Mouse (Mus musculus): ENCODE results near the gene Arap1.
A peak's percentile ranks its signal among the peaks of the same experiment; 100 is the strongest.

Arap1 gene

DNA sequence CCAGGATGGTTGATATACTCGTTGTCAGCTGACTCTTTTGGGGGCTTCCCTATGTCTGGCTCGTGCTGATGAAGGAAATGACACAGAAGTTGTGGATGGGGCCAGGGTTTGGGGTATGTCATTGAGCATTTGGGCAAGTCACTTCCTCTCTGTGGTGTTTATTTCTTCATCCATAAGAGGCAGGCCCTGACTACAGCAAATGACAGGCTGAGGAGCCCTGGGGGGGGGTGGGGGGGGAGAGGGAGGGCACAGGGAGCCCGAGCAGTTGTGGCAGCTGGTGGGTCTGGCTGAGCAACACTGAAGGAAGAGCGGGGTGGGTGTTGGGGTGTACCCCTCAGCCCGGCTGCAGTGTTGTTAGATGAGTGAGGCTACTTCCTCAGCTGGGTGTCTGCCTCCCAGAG is 14.9 kb downstream of the Arap1 start:
- DNase-seq (ENCODE audit: low spot score in 2 of 2): no peak

DNA sequence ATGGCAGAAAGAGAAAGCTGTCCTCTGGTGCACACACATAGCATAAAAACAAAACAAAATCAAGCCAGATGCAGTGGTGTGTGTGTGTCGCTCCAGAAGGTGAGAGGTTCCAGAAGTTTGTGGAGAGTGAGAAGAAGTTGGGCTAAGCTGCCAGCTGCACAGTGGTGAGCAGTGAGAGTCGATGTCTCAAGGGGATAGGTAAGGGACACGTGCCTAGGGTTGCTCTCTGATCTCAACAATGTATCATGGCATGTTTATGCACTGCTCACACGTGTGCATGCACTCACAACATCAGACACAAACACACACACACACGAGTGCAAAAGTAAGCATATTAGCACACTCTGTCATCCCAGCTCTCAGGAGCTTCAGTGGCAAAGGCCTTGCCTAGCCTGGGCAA is 16.0 kb downstream of the Arap1 start:
- no peak for DNase-seq (ENCODE audit: low spot score in 2 of 2)

GRCm38 (mm10) chr7:101367901-101368852 is 20.3 kb downstream of the Arap1 start:
- no peak for DNase-seq (ENCODE audit: low spot score in 2 of 2)

- DNase-seq (ENCODE audit: low spot score in 2 of 2): no peak
Observed at GRCm38 (mm10) chr7:101369666-101370065, 21.8 kb downstream of the Arap1 start.

DNA sequence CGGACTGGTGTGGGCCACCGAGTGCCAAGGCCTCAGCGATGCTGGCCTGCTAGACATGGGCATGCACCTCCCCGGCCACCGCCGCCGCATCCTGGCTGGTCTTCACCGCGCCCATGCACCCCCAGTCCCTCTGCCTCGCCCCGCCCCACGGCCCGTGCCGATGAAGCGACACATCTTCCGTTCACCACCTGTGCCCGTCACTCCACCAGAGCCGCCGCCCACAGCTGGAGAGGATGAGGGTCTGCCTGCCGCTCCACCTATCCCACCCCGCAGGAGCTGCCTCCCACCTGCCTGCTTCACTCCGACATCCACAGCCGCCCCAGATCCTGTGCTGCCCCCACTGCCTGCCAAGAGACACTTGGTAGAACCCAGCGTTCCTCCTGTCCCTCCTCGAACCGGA is 25.2 kb downstream of the Arap1 start:
- DNase-seq (ENCODE audit: low spot score in 2 of 2): no peak

DNA sequence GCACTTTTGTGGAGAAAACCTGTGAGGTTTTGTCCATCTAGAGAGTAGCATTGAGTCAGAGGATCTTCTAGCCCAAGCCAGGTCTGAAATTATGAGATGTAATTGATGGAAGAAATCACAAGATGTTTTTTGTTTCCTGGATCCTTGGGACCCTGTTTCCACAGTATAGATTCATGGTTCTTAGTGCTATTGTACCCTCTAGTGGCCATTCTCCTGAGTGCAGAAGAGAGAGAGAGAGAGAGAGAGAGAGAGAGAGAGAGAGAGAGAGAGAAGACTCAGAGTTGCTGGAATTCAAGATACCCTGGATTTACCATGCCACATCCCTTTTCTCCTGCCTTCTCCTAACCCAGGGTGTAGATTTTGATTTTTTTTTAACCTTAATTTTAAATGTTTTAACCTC is 26.3 kb downstream of the Arap1 start:
- DNase-seq (ENCODE audit: low spot score in 2 of 2): no peak

DNA sequence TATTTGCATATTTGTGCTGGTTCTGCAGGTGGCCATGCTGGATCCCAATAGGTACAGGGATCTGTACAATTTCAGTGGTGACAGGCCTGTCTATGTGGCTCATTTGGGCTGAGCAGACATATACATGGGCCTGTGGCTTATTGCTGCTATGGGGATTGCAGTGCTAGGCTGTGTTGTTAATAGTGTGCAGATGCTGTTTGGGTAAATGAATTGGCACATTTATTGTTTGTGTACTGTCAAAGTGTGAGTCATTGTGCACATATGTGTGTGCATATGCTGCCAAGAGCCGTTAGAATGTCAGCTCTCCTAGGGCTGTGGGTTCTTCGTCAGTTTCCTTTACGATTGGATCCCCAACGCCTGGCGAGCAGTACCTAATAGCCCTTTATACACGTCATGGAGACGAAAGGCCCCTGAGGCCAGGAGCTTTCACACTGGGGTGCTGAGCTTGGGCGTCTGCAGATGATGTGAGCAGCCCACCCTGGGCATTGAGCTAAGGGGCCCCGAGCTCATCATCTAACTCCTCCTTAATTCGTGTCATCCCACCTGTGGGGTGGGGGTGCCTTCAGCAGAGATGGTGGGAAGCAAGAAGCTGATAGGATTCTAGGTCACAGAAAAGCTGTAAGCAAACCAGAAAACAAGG is 29.0 kb downstream of the Arap1 start:
- no peak for DNase-seq (ENCODE audit: low spot score in 2 of 2)

- DNase-seq (ENCODE audit: low spot score in 2 of 2): peak; percentile 54 to 62
Observed at GRCm38 (mm10) chr7:101377741-101378262, 29.9 kb downstream of the Arap1 start.

DNA sequence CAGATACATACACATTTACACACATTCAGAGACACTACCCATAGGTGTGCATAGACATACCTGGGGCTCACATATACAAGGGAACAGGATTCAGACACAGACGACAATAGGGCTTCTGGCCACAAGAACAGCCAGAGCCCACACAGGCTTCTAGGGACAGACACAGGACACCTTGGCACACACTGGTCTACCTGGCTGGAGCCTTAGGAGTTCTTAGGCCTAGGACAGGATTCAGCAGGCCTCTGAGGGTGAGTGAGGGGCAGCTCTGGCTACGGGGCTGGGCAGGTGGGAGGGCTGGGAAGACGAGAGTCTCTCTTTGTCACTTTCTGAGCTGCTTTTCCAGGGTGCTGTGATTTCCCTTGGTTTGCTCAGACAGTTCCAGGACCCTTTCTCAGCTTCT is 30.4 kb downstream of the Arap1 start:
- DNase-seq (ENCODE audit: low spot score in 2 of 2): no peak

DNA sequence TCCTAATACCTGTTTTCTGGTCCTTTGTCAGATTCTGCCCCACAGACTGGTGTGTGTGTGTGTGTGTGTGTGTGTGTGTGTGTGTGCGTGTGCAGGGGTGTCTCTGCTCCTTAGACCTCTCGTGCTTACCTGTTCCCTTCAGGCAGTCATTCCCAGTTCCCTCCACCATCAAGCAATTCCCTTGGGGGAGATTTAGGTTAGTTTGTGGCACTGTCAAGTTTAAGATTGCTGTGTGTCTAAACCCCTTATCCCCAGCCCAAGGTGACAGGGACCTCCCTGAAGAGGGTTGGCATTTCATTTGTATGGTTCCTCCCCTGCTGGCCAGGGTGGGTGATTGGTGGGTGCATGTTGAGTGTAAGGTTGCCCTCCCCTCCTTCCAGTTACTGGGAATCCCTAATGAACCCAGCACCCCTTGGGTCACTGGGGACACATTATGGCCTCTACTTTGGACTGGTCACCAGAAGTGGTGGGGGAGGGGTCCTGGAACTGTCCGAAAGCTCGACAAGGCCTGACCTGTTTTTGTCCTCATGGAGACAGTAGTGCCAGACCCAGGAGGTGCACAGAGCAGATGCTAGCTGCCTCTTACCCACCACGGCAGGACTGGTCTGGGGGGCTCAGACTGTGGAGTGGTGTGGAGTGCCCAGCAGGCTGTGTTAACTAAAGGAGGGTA is 31.1 kb downstream of the Arap1 start:
- DNase-seq (ENCODE audit: low spot score in 2 of 2): no peak

GRCm38 (mm10) chr7:101379732-101380131 is 31.9 kb downstream of the Arap1 start:
- no peak for DNase-seq (ENCODE audit: low spot score in 2 of 2)

DNA sequence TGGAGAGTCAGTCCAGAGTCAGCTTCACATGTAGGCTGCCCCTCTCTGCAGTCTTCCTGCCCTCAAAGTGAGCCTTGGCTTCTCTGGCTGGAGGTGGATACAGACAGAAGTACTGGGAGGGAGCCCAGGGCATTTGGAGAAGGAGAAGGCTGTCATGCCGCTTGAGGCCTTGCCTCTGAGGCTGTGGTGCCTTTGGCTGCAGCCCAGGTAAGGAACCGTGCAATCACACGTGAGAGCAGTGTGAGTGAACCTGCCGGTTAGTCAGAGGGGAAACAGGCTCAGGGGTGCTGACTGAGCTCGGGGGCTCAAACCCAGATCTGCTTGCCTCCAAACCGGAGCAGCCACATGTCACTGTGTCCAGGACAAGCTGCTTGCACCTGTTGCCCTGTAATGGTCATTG is 33.6 kb downstream of the Arap1 start:
- DNase-seq (ENCODE audit: low spot score in 2 of 2): no peak

- peak in 1 of 2 experiments; percentile 52 for DNase-seq (ENCODE audit: low spot score in 2 of 2)
Observed at GRCm38 (mm10) chr7:101382378-101382777, 34.5 kb downstream of the Arap1 start.

DNA sequence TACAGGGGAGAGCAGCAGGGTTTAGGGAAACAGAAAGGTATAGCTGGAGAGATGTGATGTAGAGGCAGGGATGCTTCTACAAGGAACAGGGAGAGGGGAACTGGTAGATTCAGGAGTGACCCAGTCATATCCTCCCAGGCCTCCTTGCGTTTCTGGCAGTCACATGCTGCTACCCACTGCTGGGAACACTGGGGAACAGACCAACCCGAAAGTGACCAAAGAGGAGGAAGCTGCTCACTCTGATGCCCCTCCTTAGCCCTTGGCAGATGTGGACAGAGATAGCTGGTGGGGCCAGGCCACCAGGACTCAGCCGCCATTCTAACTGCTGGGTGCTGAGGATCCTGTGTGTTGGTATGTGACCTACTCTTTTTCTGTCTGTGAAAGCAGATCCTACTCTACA is 35.9 kb downstream of the Arap1 start:
- no peak for DNase-seq (ENCODE audit: low spot score in 2 of 2)

DNA sequence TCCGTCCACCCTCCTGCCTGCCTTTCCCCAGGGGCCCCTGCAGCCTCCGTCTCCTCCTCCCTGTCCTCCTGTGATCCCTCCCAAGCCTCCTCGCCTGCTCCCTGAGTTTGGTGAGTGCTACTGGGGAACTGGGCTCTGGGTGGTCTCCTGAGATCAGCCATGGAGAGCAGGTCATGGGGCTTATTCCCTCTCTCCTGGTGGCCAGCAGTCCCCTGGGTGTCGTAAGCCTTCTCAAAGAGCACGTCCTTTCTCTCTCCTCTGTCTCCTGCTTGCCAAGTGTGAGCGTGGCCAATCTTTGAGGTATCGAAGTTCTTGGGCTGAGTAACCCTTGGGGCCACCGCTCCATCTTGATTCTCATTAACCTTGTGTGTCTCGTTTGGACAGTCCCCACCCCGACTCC is 37.1 kb downstream of the Arap1 start:
- no peak for DNase-seq (ENCODE audit: low spot score in 2 of 2)

GRCm38 (mm10) chr7:101385331-101385733 is 37.5 kb downstream of the Arap1 start:
- no peak for DNase-seq (ENCODE audit: low spot score in 2 of 2)

- no peak for DNase-seq (ENCODE audit: low spot score in 2 of 2)
Observed at GRCm38 (mm10) chr7:101385866-101386452, 38.1 kb downstream of the Arap1 start.

- DNase-seq (ENCODE audit: low spot score in 2 of 2): no peak
Observed at GRCm38 (mm10) chr7:101389256-101389655, 41.4 kb downstream of the Arap1 start.

- no peak for DNase-seq (ENCODE audit: low spot score in 2 of 2)
Observed at GRCm38 (mm10) chr7:101391909-101392479, 44.1 kb downstream of the Arap1 start.

DNA sequence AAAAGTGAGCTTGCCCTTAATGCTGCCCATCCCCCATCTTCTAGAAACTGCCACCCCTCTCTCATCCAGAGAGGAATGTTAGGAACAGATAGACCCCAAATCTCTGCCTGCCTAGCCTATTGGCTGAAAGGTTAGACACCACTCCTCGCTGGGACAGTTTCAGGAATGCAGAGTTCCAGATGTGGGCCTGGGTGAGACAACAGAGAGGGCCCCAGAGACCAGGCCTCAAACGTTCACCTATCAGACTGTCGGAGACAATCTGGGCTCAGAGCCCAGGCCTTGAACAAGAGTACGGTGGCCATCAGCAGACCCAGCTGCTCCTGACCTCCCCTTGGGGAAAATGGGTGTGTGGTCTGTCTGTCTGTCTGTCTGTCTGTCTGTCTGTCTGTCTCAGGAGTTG is 45.1 kb downstream of the Arap1 start:
- DNase-seq (ENCODE audit: low spot score in 2 of 2): no peak

DNA sequence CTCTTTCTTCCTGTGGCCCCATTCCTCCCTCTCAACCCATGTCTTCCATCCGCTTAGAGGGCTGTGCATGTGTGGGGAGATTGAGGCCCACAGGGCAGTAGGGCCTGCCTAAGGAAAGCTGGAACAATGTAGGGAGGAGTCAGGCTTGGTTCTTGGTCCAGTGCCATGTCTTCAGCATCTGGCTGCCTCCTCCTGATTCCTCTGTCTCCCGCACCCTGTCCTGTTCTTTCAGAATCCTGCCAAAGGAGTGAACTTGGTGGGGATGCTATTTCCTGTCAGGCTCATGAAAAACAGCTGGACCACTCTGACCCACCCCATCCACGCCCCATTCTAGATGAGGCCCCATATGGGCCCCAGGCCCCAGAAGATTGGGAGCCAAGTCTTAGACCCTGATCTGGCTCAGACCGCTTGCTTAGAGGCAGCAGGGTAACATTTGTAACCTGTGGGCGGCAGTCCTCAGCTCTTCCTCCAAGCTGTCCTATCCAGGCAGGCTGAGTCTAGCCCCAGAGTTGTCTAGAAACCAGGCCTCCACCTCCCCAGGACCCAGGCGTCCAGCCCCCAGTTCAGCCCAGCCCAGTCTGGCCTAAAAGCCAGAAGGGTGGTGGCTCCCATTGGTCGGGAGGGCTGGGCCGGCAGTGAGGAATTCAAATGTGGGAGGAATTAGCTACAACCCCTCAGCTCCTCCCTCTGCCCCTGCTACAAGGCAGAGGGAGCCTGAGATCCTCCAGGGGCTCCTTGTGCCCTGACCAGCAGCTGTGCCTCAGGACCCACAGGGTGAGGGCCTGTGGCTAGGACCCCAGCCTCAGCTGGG is 46.0 kb downstream of the Arap1 start:
- no peak for DNase-seq (ENCODE audit: low spot score in 2 of 2)
